Mouse (Mus musculus) cerebellum, adult 9-11 months (tissue): Measurements from ENCODE around the gene Ptrh1.

Experiments
- DNase-seq: peaks from one replicate; pipeline ENCODE4 v3.0.0; 2022

The Ptrh1 gene

DNA sequence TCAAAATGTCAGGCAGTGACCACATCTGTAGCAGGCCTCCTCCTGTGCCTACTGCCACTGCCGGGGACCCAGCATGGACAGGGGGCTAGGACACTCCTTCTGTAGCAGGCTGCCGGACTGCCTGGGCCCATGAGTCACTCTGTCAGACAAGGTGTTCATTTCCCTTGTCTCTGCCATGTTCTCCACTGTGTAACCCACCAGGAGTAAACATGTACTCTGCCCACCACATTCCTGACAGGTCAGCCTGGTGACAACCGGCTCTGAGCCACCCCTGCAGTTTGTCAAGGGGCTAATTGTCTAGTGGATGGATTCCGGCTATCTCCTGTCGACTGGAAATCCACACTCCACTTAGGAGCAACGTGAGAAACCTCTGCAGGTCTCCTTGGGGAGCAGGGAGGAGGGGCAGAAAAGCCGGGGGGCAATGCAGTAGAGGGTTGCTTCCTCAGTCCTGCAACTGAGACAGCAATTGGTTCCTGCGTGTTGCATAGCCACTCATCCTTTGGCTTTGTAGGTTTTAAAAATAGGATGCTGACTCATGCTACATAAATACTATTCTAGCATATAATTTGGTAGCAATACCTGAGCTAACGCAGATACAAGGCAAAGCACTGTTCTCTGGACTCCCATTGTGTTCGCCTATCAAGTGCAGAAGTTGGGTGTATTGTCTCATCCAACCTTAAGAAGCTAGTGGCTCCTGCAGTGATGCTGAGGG, 22.8 kb downstream of the Ptrh1 start:
- DNase-seq: no peak

GRCm38 (mm10) chr2:32808816-32809566, 33.4 kb downstream of the Ptrh1 start:
- no peak for DNase-seq

DNA sequence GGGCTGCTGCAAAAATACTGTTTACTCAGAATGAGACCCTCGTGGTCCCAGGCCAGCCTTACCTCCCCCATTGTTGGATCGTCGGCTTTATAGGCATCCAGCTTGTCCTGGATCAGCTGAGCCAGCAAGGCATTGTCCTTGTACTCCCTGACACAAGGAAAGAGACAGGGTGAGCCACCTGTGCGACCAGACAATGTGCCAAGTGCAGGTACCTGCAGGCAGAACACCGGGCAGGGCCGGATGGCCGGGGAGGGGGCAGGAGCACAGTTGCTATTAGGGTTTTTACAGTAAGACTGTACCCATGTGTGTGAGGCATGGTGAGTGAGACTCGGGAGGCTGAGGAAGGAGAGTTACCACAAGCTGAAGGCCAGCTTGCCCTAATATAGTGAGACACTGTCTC, 36.4 kb downstream of the Ptrh1 start:
- peak; percentile 87 for DNase-seq

DNA sequence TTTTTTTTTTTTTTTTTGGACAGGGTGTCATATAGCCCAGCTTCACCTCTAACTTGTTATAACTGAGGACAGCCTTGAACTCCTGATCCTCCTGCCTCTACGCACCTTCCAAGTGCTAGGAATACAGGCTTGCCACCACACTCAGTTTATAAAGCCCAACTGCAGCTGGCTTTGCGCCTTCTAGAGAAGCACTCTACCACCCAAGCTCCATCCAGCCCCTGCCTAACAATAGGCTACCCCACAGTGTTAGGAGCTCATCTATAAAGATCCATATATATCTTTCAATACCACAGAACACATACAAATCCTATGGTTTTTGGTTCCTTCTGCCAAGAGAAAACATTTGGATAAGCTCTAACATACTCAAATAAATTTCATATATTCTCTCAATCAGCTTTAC, 40.9 kb downstream of the Ptrh1 start:
- no peak for DNase-seq

GRCm38 (mm10) chr2:32816946-32817581, 41.5 kb downstream of the Ptrh1 start:
- DNase-seq: peak; percentile 94

DNA sequence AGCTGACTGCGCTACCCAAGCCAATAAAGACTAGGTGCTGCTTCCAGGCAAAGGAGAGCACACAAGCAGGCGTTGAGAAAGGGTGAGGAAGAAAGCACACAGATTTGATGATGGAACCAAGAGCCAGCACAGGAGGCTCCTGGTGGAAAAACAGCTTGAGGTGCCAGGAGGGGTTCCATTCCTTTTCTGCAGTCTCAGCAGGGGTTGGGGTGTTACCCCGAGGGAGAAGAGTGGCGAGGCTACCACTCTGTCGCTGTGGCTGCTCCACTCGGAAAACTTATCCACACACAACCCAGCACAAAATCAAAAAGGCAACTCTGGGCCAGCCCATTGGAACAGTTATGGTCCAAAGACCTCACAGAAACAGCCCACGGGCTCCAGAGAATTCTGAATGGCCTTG, 42.0 kb downstream of the Ptrh1 start:
- DNase-seq: no peak

DNA sequence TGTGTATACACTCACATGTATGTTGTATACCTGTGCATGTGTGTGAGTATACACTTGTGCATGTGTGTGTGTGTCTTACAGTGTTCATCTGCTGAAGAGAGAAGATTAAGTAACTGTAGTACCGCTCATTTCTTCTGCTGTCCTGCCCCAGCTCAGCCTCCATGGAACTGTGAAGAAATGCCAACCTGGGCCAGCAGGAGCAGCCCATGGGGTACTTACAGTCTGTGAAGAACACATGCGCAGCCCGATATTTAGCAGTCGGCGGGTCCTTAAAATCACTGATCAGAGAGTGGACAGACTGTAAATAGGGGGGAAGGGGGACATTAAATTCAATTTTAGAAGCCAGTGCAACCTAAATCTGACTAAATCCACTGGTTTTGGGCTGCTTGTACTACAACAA, 42.6 kb downstream of the Ptrh1 start:
- DNase-seq: no peak

DNA sequence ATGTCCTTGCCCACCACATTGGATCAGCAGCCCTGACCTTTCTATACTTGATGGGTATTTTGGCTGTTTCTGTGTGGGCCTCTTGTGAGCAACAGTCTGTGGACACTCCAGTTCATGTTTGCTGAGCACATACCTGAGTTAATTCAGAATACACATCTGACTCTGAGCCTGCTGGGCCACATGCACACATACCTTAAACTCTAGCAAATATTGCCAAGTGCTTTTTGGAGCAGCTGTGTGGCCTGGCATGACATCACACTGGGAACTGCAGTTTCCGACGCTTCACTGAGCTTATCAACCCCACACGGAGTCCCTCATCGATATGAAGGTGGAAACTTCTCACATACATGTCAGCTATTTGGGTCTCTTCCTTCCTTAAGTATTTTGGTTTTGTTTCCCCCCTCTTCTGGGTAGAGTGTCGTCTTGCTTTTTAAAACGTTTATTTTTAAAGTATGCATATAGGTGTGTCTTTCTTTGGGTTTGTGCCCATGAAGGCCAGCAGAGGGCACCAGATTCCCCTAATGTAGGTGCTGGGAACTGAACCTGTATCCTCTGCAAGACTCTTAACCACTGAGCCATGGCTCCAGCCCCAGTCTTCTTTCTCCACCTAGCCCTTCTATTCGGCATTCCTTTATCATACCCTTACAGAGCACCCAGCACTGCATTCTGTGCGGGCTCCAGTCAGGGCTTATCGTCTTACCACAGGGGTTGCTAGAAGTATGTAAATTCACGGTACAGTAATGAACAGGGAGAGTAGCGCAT, 45.6 kb downstream of the Ptrh1 start:
- no peak for DNase-seq

DNA sequence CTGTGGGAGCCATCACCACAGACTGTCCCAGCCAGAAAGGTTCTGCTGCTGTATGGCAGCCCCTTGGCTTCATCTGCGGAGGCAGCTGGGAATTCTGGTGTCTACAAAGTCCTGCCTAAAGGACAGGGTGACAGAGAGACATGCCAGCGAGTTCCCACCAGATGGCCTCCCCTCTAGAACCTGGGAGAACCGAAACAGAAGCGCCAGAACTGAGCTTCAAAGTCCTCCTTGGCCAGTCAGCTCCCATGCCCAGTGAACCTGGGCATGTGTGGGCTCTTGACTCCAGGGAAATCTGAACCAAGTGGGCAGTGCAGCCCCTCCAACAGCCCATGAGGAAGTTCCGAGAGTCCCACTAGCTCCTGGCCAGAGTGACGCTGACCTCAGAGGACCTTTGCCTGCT, 47.1 kb downstream of the Ptrh1 start:
- DNase-seq: peak; percentile 74

- no peak for DNase-seq
These were observed 47.6 kb downstream of the Ptrh1 start for GRCm38 (mm10) chr2:32823153-32823552.

- no peak for DNase-seq
These were observed 48.1 kb downstream of the Ptrh1 start for GRCm38 (mm10) chr2:32823579-32824154.

- no peak for DNase-seq
These were observed 48.6 kb downstream of the Ptrh1 start for GRCm38 (mm10) chr2:32824181-32824580.

DNA sequence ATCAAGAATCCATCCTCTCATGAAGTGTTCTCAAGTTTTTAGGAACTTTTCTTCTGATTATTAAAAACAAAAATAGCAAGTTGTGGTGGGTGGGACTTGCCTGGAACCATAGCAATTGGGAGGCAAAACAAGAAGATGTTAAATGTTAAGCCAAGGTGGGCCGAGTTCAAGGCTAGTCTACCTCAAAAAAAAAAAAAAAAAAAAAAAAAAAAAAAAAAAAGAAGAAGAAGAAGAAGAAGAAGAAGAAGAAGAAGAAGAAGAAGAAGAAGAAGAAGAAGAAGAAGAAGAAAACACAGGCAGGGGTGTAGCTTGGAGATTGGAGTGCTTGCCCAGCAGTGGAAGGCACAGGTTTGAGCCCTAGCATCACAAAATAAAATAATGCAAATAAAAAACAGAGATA, 49.2 kb downstream of the Ptrh1 start:
- DNase-seq: no peak

GRCm38 (mm10) chr2:32825796-32826195, 50.2 kb downstream of the Ptrh1 start:
- no peak for DNase-seq
